Mouse (Mus musculus) mature B cell (primary cell): ENCODE results near the gene Zbed6.

Experiments used
- in situ Hi-C: fragments of 300-500 bp; cut with MboI; formaldehyde crosslinking; loops from 2 replicates; pipeline ENCODE4 v1.14.3; 2019

Zbed6 gene

DNA sequence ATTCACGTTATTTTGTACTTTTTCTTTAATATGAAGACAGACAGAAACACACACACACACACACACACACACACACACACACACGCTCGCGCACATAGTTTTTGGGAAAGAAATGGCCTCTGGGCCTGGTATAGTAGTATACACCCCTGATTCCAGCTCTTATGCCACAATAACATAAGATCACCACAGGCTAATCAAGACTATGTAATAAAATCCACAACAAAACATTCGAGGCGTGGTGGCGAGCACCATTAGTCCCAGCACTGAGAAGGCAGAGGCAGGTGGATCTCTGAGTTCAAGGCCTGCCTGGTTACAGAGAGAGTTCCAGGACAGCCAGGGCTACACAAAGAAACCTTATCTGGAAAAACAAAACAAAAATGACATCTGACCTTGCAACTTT, 2.3 kb upstream of the Zbed6 start:
- in situ Hi-C loops = no loop called here

DNA sequence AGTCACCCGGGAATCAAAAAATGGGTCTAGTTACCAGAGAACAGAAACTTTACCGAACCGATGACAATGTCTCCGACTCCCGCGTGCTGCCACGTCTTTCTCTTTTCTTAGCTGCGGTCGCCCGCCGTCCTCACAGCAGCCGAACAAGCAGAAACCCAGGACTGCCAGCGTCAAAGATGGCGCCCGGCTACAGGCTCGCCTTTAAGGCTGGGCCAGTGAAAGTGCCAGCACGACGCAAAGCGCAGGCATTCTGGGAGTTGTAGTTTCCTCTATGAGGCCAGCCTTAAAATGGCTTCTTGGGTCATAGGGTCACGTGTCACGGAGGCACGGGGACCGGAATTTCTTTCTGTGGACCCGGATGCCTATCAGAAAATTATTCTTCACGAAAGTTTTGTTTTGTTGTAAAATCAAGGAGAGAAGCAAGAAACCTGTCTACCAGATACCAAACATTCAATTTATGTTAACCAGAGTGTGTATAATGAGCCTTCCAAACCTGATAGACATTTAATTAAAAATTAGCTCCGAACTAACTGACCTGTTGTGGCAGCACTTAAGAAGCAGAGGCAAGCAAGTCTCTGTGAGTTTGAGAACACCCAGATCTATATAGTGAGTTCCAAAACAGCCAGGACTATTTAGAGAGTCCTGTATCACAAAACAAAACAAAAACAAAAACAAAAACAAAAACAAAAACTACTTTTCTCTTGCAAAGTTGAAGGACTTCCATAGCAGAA, 683 bp upstream of the Zbed6 start, which contains the start of gene Gm38394:
TSS of gene Gm38394 (minus strand) at position 116 of the 731 bp plus-strand sequence.
- in situ Hi-C loops = no loop called here

DNA sequence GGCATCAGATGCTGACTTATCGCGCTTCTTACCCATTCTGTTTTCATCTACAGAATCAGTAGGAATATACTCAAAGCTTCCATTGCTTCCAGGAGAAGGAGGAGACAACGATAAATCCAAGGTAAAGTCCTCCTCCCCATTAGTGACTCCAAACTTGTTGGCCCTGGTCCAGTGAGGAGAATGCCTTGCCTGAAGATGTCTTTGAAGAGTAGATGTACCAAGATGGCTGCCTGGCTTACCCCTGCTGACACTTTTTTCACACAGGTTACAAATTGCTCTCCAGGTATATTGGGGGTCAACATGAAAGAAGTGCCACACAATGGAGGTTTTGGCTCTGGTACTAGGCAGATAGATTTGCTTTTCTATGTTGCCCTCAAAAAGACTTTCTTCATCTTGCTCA, 1.8 kb downstream of the Zbed6 start:
- in situ Hi-C loops = no loop called here

DNA sequence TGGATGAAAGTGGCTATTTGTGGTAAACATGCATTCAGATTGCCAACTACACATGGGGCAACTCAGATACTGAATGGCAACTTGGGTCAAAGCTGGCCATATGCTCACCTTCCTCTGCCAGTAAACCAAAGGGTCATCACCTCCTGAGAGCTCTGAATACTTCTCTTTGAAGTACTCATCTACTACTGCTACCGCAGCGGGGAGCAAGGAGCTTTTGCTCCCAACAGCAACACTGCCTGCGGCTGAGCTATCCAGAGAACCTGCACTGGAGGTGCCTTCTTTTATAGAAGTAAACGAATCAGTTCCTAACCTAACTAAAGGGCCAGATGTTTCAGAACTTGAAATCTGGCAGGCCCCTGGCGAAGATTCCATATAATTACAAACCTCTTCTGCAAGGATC, 3.9 kb downstream of the Zbed6 start:
- in situ Hi-C loops = no loop called here

DNA sequence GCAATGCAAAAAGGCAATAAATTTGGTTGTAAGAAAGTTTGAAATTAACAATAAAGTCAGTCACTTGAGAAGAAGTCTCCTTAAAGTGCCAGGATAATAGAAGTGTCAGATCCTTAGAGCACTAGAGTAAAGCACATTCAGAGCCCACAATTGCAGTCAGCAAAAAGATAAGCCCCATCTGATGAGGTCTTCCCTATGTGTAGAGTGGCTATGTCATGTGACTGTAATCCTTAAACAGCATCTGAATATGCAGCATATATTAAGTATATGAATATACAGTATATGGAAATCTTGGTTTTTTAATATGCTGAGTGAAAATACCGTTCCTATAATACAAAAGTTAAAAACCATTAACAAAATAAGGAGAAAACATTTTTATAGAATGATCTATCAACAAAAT, 7.7 kb downstream of the Zbed6 start:
- in situ Hi-C loops = no loop called here

DNA sequence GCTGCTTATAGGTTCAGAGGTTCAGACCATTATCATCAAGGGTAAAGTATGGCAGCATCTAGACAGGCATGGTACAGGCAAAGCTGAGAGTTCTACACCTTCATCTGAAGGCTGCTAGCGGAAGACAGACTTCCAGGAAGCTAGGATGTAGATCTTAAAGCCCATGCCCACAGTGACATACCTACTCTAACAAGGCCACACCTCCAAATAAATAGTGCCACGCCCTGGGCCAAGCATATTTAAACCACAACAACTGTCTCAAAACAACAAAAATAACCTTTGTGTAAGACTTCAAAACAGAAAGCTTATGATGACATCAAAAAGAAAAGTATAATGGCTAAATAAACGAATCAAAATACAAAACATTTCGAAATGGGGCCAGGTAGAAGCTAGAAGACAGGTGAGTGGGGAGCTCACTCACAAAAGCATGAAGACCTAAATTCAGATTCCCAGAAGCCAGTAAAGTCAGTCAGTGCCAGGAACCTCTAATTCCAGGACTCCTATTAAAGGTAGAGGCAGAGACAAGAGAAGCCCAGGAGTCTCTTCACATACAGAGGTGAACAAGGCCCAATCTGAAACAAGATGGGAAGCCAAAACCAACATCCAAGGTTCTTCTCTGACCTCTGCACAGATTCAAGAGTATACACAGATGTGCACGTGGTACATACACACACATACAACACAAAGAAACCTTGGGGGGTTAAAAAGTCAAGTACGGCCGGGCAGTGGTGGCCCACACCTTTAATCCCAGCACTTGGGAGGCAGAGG, 10.2 kb downstream of the Zbed6 start:
- in situ Hi-C loops = no loop called here

DNA sequence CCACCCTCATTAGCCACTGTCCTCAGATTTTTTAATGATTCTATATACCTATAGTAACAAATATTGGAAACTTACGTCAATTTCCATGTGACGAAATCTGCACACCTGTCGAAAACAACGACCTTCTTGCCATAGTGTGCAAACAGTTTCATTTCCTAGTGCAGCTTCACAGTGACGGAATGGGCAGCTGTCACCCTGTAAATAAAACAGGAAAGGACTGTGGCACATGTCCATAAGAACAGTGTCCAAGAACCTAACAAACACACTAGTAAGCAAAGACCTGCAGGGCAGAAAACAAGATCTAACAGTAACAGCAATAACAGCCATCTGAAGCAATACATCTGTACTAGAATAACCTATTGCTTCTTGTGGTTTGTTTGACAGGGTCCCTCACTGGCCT, 15.0 kb downstream of the Zbed6 start:
- in situ Hi-C loops = no loop called here

DNA sequence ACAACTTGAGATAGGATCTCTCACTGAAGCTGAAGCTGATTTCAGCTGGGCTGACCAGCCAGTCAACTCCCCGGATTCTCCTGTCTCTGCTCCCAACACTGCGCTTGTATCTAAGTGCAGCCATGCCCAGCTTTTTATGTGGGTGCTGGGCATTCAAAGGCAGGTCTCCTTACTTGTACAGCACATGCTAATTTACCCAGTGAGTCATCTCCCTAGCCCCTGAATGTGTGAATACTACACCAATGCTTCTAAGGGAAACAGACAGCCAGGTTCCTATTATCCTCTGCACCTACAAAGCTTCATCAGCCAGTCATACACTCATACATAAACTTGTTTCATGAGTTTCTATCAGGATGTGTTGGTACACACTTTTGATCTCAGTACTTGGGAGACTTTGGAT, 19.5 kb downstream of the Zbed6 start:
- in situ Hi-C loops = no loop called here

DNA sequence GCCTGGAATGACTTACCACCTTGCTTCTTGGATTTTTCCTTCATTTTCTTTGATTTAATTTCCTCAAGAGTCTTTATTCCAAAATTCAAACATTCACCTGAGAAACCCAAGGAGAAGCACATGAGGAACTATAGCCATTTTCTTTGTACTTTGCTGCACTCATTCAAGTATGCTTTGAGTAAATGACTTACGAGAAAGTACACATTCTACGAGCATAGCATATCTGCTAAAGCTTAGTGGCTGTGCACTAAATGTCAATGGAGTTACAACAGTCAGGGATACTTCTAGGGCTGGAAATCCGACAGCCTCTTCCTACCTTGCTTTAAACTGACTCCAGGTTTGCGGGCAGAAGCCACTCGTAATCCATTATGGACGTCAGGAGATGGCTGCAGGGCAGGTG, 22.2 kb downstream of the Zbed6 start:
- in situ Hi-C loops = no loop called here

DNA sequence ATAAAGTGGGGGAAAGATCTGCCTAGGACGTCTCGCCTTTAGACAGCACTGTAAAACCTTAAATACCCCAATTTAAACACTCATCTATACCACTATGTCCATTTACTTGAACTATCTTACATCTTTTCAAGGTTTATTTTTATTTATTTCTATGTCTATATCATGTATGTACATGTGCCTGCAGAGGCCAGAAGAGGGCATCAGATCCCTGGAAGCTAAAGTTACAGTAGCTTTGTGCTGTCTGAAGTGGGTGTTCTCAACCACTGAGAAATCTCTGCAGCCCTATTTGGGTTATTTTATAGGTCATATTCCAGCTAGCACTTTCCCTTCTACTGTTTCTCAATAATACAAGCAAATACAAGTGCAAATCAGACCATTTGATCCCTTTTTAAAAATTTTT, 28.5 kb downstream of the Zbed6 start:
- in situ Hi-C loops = no loop called here

DNA sequence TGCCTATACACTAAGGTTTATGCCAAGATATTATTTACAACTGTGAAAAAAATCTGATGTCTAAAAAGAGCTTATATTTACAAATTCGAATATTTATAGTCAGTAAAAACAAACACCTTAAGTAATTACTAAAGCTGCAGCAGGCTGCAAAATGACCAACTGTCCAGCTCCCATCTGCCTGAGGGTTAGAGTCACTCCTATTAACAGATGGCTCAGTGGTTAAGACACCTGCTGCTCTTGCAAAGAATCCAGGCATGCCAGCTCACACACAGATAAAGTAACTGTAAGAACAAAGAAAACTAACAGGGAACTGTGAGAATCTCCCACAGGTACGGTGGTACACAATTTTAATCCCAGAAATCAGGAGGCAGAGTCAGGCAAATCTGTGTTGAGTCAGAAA, 35.6 kb downstream of the Zbed6 start:
- in situ Hi-C loops = no loop called here

DNA sequence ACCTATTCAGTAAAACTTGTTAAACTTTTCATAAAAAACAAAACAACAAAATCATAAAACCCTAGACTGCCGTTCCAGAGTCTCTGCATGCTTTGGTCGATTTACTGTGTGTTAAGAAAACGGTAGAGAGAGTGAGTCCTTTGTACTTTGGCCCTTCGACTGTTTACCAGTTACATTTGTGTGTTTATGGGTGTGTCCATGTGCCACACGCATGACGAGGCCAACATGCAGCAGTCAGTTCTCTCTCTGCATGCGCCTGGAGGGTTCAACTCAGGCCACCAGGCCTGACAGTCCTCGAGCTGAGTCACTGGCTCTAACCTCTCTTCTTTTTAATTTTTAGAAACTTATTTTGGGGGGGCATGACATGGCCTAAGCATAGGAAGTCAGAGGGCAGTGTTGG, 42.4 kb downstream of the Zbed6 start:
- in situ Hi-C loops = loop anchor here (25.0 kb wide), 1 partner anchor 581 kb away; the partner anchor contains the start of genes Mdm4 and Pik3c2b

DNA sequence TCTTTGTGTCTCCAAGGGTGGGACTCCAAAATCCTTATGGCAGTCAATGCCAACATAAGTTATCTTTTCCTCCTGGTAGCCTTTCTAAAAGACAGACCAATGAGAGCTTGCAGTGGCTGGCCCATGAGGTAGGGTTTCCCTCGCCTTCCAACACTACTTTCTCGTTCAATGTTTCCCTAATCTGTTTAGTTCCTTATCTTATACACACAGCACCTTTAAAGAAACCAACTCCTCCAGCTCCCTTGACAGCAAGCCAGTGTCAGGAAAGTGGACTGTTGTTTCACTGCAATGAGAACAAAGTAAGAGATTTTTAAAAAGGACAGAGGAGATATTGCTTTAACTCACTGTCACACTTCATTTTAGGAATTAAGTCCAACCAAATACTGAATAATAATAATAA, 42.8 kb downstream of the Zbed6 start:
- in situ Hi-C loops = loop anchor here (25.0 kb wide), 1 partner anchor 581 kb away; the partner anchor contains the start of genes Mdm4 and Pik3c2b

DNA sequence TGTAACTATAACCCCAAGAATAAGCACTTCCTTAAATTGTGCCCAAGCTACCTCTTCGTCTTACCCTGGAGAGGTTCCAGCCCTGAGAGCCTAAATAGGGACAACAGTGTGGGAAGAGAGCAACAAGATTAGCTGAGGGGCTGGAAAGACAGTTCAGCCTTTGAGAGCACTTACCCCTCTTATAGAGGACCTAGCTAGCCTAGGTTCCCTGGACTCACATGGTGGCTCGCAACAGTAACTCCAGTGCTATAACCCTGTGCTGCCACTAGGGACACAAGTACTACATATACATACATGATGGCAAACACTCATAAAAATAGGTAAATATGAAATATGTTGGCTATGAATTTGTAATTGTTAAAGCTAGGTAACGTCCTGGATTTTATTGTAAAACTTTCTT, 46.9 kb downstream of the Zbed6 start:
- in situ Hi-C loops = loop anchor here (25.0 kb wide), 1 partner anchor 577 kb away; the partner anchor contains the start of genes Mdm4 and Pik3c2b

DNA sequence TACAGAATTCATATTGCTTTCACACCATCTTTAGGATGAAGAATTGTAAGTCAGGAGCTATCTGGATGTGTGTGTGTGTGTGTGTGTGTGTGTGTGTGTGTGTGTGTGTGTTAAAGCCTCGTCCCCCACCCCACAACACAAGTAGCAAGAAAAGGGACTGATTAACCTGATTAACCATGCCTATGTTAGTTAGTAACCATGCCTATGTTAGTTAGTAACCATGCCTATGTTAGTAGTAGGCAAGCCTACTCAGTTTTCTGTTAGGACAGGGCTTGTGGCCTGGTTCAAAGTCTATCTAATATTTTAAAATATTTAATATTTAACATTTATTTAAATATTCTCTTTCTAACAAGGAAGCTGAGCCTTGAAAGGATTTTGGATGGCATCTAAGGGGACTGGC, 49.2 kb downstream of the Zbed6 start:
- in situ Hi-C loops = loop anchor here (25.0 kb wide), 1 partner anchor 574 kb away; the partner anchor contains the start of genes Mdm4 and Pik3c2b

DNA sequence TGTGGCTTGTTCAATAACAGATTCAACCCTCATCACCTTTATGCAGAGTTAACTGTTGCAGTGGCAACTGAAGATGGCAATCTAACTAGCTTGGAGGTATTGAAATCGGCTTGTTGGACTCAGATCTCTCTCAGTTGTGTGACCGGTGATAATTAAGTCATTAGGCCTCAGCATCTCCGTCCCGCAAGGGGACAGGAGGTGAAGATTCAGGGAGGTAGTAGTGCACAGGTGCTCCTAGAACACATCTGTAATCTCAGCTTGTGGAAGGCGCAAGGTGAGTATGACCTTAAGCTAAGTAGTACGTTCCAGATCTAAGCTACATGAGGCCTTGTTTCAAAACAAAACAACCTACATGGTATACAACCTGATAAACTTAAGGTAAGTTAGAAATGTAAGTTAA, 50.1 kb downstream of the Zbed6 start:
- in situ Hi-C loops = loop anchor here (25.0 kb wide), 1 partner anchor 573 kb away; the partner anchor contains the start of genes Mdm4 and Pik3c2b

DNA sequence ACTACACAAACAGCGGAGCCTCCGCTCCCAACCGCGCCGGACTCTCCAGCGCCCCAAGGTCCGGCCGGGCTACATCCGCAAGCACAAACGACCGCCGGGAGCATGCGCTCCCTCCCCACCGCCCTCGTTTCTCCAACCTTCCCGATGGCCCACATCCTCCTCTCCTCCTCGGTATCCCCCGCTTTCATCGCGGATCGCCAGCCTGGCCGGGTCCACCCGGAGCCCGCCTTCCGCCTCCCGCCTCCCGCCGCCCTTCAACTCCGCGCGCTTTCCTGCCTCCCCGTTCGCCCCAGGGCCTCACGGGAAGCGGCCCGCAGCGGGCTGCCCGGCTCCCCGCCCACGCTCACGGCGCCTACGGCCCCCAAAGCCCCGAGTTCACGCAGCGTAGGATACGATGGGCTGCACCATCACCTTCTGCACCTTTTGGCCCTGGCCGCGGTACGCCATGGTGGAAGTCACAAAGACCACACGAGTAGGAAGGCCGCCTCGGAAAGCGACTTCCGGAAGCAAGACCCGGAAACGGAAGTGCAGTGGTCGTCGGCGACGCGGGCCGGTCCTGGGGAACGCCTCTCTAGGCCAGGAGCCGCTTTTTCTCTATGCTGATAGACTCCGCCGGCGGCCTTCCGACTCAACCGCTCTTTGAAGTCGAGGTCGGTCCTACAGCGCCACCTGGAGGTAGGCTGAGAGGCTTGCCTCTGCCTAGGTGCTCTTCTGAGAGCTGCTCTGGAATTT, 50.7 kb downstream of the Zbed6 start, which contains the start of gene Snrpe:
TSS of gene Snrpe (minus strand) at position 521 of the 732 bp plus-strand sequence.
- in situ Hi-C loops = loop anchor here (10.0 to 25.0 kb wide), 2 partner anchors 225 to 573 kb away; partner anchors contain the start of genes Mdm4 and Pik3c2b
